Mouse (Mus musculus) spleen, postnatal 10 days (tissue): ENCODE data around the gene Cdk2.
A peak's percentile ranks its signal among the peaks of the same experiment; 100 is the strongest.
"Not testable (repeated sequence)": the region's sequence is repeated elsewhere in the genome, so short reads cannot be mapped to it uniquely, and the experiment has no call there.

Experiments used
- DNase-seq, 2 experiments: peaks; one replicate each; pipeline ENCODE4 v3.0.0; 2021 to 2022; ENCODE audit warnings: low spot score in 2 of 2

Cdk2 gene

DNA sequence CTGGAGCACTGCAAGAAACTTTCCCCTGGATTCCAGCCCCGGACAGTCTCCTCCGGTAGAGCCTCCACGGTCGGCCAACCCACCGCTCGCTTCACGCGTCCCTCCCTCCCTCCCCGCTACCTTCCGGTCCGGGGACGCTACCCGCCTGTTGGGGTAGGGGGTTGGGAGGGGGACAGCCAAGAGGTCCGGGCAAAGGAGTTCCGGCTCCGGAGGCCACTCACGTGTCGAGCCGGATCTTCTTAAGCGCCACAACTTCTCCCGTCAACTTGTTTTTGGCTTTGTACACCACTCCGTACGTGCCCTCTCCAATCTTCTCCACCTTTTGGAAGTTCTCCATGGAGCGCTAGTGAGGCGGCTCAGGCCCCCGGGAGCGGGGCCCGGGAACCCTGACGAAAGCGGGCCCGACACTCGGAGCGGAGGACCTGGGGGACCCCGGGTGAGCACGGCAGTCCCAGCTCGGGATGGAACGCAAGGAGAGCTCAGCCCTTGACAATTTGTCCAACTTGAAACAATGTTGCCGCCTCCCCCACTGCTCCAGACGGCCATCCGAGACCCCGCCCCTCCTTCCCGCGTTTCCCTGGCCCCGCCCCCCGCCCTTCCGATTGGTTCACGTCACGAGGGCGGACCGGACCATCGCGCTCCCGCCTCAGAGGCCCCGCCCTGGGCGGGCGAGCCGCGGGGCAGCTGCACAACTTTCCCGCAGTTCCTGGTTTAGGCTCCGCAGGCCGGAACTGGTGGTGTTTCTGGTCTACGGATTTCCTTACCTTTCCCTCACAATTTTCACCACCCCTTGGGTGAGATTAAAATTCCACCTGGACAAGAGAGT lies at the start of gene Cdk2:
Gene Cdk2, minus strand, starts transcription at position 541 of the 826 bp plus-strand sequence.
- DNase-seq: peak; percentile 84 to 95

DNA sequence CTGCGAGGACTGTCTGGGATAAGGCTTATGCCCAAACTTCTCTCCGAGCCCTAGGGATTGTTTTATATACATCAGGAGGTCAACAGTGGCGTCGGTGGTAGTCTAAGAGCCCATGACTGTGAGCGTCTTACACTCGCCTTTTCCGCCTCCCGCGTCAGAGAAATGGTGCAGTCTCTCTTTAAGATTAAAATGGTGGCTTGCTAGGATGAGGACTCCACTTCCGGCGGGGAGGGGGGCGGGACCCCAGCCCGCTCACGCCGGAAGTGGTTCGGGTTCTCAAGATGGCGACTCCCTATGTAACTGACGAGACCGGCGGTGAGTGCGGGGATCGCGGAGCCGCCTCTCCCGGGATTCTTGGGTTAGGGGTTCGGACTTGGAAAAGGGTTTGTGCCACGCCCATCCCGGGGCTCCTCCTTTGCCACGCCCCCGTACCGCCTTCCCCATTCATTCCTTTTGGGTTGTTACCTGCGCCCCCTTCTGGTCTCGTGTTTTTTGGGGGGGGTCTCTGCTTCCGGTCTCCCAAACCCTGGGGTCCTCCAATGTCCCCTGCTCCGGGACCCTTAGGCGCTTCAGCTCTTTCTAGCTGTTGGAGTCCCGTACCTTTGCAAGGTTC lies 43.5 kb upstream of the Cdk2 start:
- DNase-seq: peak; percentile 67 to 80

DNA sequence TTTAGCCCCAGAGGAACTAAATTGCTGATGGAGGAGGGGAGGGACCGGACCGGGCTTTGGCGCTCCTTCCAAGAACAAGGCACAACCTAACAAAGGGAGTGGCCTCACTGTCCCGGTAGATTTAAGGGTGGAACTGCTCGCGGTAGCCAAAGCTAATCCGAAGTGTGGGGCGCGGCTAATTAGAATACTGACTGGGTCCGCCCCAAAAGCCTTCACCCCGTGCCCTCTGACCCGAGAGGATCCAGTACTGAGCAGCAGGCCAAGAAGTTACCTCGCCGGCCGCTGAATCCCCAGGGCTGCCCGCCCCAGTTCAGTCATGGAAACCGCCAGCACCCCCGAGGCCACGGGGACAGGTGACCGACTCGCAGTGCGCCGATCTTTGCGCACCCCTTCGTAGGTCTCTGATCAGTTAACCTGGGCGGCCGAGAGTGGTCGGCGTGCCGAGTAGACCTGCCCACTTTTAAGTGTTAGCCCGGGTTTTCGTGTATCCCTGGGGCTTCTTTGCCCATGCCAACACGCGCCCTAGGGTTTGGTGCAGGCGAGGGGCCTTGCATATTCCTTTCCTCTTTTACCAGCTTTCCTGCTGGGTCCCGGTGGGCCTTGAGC lies 42.9 kb upstream of the Cdk2 start, which contains the start of gene Pym1:
Gene Pym1, plus strand, starts transcription at position 244 of the 606 bp plus-strand sequence.
- DNase-seq: peak; percentile 77 to 85

DNA sequence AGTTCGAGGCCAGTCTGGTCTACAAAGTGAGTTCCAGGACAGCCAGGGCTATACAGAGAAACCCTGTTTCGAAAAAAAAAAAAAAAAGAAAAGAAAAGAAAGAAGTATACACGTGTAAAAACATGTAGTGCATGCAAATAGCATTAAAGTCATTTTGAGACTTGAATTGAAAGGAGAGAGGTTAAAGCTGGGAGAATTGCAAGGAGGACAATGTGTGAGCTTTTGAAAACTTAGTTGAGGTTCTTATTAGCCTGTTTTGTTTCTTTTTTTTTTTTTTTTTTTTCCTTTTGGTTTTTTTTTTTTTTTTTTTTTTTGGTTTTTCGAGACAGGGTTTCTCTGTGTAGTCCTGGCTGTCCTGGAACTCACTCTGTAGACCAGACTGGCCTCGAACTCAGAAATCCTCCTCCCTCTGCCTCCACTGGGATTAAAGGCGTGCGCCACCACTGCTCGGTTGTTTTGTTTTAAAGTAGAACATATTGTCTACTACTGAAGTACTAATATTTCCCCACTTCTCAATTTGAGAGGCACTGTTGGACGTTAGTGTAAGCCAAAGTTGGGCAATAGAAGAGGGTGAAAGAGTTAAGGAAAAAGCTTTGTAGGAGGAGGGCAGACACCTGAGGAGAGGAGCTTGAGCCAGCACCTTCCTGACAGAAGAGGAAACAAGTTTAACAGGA lies 42.3 kb upstream of the Cdk2 start:
- no peak for DNase-seq

DNA sequence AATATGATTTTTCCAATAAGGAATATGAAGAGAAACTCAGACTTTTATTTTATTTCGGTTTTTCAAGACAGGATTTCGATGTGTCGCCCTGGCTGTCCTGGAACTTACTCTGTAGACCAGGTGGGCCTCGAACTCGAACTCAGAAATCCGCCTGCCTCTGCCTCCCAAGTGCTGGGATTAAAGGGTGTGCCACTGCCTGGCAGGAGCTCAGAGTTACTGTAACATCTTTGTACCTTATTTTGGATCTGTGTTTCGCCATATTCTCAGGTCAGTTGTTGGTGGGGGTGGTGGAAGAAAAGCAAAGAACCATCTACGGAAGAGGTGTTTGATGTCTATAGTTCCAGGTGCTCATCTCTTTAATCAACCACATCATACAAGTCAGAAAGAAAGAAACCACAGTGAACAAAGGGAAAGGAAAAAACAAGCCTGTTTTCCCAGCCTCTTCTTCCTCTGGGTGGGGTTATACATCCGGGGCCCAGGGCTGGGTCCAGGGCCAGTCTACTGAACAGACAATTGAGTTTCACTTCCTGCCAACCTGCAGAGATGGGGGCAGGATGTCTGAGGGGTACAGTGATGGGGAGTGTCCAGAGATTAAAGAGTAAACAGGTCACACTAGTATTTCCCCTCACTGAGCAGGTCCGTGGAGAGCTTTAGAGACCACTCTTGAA lies 41.2 kb upstream of the Cdk2 start:
- peak; percentile 29 to 72 for DNase-seq

DNA sequence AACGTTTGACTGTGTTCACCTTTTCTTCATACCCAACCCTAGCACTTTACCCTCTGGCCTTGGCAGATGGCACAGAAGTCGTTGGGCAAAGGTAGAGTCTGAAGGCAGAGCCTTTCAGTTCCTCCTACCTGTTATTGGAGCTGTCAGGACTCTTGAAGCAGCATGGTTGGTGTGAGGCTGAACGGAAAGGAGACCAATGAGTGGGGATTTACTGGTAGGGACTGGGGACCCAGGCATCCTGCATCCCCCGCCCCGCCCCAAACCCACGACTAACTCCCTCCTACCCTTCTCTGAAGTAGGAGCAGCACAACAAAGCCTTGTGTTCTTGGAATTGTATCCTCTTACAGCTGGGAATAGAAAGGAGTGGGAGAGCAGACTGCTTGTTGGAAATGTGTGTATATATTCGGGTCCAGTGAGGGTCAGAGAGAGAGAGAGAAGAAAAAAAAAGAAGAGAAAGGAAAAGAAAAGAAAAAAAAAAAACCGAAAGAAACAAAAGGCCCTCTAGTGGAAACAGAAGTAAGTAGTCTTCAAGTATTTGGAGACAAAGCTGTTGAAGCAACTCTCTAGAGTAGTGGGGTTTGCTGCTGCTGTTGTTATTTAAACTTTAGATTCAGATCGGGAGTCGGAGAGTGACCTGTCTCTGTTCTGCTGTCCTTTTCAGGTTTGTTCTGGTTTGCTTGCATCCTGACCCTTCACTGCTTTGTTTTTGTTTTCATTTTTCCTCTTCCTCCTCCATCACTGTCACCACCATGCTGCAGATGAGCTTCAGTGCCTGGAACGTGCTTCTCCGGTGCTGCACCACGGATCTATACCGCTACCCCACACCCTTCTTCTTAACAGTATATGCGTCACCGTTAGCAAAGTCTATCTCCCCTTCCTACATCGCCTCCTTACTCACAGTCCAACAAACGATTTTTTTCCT lies 40.1 kb upstream of the Cdk2 start, which contains the start of gene Dgka:
Gene Dgka, minus strand, starts transcription at position 176 of the 922 bp plus-strand sequence.
- DNase-seq: peak; percentile 37 to 67

DNA sequence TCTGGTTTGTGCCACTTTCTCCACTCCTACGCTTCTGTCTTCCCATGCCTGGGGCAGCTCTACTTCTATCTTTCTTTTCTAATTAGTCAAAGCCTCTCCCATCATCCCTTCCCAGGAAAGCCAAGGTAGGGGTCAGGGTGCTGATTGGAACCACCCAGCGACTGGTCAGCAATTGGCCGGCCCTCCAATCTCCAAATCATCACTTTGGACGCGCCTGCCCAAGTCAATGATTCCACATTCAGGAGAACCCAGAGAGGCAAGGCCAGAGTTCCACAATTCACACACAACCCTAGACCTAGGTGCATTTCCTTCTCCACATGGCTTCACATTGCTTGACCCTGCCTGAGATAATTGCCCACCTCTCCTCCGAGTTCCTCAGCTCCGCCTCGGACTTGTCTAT lies 39.4 kb upstream of the Cdk2 start:
- DNase-seq: peak; percentile 16 to 22

DNA sequence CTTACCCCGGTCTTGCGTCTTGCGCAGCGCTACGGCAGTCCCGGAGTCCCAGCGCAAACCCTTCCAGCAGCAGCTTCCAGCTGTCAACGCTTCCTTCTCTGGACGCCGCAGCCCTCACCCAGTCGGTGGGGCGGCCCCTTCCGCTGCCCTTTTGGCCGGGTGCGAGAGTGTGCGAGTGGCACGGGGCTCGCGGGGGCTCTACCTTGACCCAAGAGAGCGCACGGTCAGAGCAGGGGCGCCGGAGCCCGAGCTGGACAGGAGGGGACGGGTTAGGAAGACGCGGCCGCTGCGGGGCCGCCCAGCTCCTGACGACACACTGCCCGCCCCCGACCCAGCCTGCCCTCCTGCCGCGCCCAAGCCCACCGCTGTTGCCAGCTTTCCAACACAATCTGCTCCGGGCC lies 39.0 kb upstream of the Cdk2 start:
- DNase-seq: peak; percentile 48 to 56

DNA sequence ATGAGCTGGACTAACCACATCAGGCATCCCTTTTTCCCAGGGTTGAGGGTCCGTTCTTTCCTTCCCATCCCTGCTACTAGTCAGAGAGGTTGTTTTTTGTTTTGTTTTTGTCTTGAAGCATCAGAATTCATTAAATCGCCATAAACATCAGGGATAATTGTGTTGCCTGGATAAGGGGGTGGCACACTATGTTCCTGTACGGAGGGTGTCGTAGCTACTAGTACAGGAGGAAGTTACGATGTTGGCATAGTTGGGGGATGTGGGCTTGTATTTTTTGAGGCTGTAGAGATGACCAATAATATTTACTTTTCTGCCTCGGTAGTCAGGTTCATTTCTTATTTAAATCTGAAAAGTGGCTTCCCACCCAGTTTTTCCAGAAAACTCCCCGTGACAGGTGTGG lies 38.4 kb upstream of the Cdk2 start:
- DNase-seq: no peak

DNA sequence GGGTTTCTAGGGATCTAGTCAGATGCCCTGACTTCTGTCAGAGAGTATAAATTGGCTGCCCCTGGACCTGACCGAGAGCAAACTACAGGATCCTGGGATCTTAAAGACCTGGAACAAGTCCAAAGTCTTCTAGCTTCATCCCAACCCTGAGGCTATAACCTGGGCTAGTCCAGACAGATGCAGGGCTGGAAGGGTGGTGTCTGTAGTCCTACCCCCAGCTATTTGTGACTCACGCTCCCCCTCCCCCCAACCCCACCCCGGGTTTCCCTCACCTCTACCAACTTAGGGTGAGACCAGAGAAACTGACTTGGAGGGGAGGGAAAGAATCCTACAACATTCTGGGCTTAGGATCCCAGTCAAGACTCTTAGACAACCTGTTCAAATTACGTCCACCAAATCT lies 37.8 kb upstream of the Cdk2 start:
- no peak for DNase-seq

DNA sequence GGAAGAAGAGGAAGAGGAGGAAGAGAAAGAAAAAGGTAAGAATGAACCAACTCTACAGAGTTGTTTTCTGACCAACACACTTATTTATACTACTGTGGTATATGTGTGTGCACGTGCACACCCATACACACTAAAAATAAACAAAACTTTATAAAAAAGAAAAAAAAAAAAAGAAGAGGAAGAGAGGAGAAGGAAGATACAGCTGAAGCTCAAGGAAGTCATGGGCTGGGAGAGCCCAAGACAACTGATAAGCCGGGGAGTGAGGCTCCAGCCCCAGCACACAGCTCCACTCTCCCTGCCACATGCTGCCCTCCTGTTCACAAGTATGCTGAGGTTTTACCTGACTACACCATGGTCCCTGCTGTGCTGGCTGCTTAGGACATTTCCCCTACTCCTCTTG lies 35.5 kb upstream of the Cdk2 start:
- DNase-seq: no peak

DNA sequence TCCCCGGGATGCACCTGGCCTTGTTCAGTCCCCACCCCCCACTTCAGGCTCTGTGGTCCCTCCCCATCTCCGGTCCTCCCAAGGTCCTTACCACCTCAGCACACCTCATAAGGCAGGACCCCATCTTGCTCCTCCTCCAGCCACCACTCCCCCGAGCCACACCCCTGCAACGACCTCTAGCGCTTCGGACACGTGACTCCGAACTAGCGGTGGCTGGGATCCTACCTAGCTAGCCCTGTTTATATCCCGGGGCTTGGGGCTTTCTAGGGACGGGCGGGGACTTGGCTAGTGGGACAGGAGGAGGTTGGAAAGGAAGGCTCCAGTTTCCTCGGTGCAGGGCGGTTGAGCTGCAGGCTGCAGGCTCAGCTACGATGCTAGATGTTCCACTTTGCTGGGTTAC lies 32.6 kb upstream of the Cdk2 start:
- peak in 1 of 2 experiments; percentile 21 for DNase-seq

DNA sequence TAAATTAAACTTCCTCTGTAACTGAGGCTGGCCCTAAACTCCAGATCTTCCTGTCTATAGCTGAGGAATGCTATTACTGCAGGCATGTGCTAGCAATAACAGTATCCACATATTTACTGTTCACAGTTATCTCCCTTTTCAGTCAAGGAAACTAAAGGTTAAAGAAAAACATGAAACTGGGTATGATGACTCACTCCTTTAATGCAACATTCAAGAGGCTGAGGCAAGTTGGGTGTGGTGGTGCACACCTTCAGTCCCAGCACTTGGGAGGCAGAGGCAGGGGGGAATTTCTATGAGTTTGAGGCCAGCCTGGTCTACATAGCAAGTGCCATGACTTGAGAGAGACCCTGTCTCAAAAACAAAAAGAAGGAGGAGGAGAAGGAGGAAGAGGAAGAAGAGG lies 27.2 kb upstream of the Cdk2 start:
- DNase-seq: no peak

DNA sequence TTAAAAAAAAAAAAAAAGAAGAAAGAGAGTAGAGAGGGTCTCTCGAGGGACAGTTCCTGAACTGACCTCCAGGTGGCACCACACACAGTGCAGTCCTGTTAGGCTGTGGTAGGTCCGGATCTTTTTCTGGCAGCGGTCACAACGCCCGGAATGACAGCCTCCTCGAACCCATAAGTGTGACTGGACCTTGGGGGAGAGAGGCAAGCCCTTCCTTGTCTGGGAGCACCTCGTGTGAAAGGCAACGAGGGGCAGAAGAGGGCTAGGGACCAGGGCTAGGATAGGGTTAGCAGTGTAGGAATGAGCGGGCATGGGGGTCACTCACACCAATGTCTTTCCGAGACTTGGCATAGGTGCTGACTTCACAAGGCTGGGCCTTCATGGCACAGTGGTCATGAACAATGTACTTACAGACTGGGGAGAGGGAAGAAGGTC lies 26.2 kb upstream of the Cdk2 start:
- DNase-seq: peak; percentile 61 to 85

DNA sequence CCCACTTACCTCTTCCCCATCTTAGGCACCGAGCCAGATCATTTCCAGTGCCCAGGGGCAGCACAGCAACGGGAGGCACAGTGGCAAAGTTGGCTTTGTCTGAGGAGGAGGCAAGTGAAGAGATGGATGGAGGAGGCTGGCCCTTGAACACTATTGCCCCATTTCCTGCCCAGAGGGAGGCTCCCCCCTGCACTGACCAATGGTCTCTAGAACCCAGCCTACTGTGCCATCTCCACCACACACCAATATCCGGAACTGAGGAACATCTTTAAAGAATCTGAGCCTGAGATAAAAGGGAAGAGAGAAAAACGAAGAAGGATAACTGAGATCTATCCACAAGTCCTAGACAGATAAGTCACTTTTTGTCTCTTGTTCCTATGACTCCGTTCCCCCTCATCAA lies 23.2 kb upstream of the Cdk2 start:
- DNase-seq: no peak

DNA sequence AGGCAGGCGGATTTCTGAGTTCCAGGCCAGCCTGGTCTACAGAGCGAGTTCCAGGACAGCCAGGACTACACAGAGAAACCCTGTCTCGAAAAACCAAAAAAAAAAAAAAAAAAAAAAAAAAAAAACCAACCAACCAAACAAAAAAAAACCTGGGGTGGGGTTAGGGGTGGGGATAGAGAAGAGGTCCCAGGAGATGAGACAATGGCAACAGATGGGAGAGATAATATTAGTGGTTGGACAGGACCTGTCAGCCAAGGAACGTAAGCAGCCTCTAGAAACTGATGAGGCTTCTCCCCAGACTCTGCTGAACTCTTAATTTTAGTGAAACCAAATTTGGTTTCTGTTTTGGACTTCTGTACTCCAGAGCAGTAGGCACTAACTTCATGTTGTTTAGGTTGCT lies 20.6 kb upstream of the Cdk2 start:
- DNase-seq: not testable (repeated sequence)

DNA sequence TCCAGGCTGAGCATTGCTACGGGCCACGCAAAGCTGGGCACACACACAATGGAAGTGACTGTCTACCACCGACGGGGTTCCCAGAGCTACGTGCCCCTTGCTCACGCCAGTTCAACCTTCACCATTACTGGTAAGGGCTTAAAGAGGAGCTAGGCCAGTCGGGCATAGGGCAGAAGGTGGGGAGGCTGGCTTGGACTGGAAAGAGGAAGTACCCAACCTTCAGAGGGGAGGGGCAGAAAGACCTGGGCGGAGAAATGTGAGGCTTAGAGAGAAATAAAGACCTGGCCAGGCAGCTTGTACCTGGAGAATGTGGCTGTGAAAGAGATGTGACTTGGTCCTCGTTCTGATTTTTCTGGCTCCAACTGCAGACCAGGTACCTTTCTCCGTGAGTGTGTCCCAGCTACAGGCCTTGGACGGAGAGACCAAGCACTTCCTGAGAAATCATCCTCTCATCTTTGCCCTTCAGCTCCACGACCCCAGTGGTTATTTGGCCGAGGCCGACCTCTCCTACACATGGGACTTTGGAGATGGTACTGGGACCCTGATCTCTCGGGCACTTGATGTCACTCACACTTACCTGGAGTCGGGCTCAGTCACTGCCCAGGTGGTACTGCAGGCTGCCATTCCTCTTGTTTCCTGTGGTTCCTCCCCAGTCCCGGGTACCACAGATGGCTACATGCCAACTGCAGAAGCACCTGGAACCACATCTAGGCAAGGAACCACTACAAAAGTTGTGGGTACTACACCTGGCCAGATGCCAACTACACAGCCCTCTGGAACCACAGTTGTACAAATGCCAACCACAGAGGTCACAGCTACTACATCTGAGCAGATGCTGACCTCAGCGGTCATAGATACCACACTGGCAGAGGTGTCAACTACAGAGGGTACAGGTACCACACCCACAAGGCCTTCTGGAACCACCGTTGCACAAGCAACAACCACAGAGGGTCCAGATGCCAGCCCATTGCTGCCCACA lies 11.0 kb upstream of the Cdk2 start:
- DNase-seq: peak; percentile 18 to 61

DNA sequence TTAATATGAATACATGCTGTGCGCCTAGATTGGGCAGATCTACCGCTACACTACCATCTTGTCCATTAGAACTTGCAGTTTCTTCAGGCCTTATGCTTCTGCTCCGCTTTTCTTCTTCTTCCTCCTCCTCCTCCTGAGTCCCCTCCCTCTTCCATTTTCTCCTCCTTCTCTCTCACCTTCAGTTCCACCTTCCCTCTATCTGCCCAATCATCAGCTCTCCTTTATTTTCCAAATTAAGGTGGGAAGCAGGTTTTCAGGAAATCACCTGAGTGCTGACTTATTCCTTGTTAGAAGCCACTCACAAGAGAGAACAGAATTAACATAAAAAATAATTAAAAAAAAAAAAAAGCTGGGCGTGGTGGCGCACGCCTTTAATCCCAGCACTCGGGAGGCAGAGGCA lies 6.5 kb upstream of the Cdk2 start:
- not testable (repeated sequence) for DNase-seq

DNA sequence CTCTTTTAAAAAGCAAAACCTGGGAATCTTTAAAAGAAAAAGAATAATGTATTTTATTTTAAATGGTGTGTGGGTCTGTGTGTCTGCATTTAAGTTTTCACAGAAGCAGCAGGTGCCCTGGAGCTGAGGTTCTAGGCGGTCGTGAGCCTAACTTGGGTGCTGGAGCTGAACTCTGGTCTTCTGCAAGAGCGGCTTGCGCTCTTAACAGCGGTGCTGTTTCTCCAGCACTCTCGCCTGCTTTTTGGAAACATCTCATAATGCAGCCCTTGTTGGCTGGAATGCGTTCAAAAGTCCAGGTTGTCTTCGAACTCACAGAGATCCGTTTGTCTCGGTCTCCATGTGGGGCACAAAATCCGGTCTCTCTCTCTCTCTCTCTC lies 474 bp upstream of the Cdk2 start:
- DNase-seq: peak; percentile 34 to 40
